Mouse (Mus musculus) cerebellum, postnatal 10 days (tissue): ENCODE data around the gene Ttf1.
"Not testable (repeated sequence)": the region's sequence is repeated elsewhere in the genome, so short reads cannot be mapped to it uniquely, and the experiment has no call there.

Experiments
- DNase-seq, 2 experiments: peaks; one replicate each; pipeline ENCODE4 v3.0.0; 2021; ENCODE audit warnings: mixed read lengths in 2 of 2

The Ttf1 gene

GRCm38 (mm10) chr2:29065796-29066195 is 5.7 kb downstream of the Ttf1 start:
- DNase-seq: no peak

GRCm38 (mm10) chr2:29066410-29066809 is 6.3 kb downstream of the Ttf1 start:
- peak; percentile 53 to 62 for DNase-seq

- no peak for DNase-seq
Measured at GRCm38 (mm10) chr2:29074676-29075075, 14.6 kb downstream of the Ttf1 start.

- no peak for DNase-seq
Measured at GRCm38 (mm10) chr2:29075331-29076070, 15.4 kb downstream of the Ttf1 start.

- no peak for DNase-seq
Measured at GRCm38 (mm10) chr2:29076226-29076625, 16.2 kb downstream of the Ttf1 start.

GRCm38 (mm10) chr2:29081965-29082364 is 21.9 kb downstream of the Ttf1 start:
- DNase-seq: no peak

GRCm38 (mm10) chr2:29086026-29086425 is 26.0 kb downstream of the Ttf1 start:
- DNase-seq: no peak

GRCm38 (mm10) chr2:29089276-29089675 is 29.2 kb downstream of the Ttf1 start:
- not testable (repeated sequence) for DNase-seq

GRCm38 (mm10) chr2:29095674-29096073 is 35.6 kb downstream of the Ttf1 start:
- DNase-seq: no peak

GRCm38 (mm10) chr2:29096751-29097150 is 36.7 kb downstream of the Ttf1 start:
- DNase-seq: no peak

GRCm38 (mm10) chr2:29097465-29097864 is 37.4 kb downstream of the Ttf1 start:
- no peak for DNase-seq

GRCm38 (mm10) chr2:29097955-29098354 is 37.9 kb downstream of the Ttf1 start:
- DNase-seq: not testable (repeated sequence)

GRCm38 (mm10) chr2:29098786-29099185 is 38.7 kb downstream of the Ttf1 start:
- DNase-seq: no peak

- no peak for DNase-seq
Measured at GRCm38 (mm10) chr2:29099646-29100045, 39.6 kb downstream of the Ttf1 start.

- no peak for DNase-seq
Measured at GRCm38 (mm10) chr2:29100822-29101534, 40.9 kb downstream of the Ttf1 start.

- DNase-seq: not testable (repeated sequence)
Measured at GRCm38 (mm10) chr2:29102416-29103377, 42.6 kb downstream of the Ttf1 start.

- DNase-seq: no peak
Measured at GRCm38 (mm10) chr2:29120969-29121368, 60.9 kb downstream of the Ttf1 start.

GRCm38 (mm10) chr2:29122446-29122845 is 62.4 kb downstream of the Ttf1 start:
- DNase-seq: peak in 1 of 2 experiments; percentile 9

- DNase-seq: peak; percentile 13 to 33
Measured at GRCm38 (mm10) chr2:29123907-29124569, 64.0 kb downstream of the Ttf1 start, which contains the start of gene Setx. Gene Setx (plus strand): TSS chr2:29124181.

GRCm38 (mm10) chr2:29124571-29124935 is 64.5 kb downstream of the Ttf1 start:
- no peak for DNase-seq

GRCm38 (mm10) chr2:29124936-29125701 is 65.1 kb downstream of the Ttf1 start:
- peak; percentile 99 to 100 for DNase-seq
